Mouse (Mus musculus): Measurements from ENCODE around the gene Adgrf5.

- TF ChIP-seq CHD1 (IDR thresholded peaks at IDR 0.05; ENCODE audit: low read depth, low read length): no peak
- no peak for TF ChIP-seq MXI1 (IDR thresholded peaks at IDR 0.05; ENCODE audit: low read depth, low read length)
- no peak for TF ChIP-seq USF1 (IDR thresholded peaks at IDR 0.05; ENCODE audit: low read depth, low read length)
These were observed 100.3 kb downstream of the Adgrf5 start for GRCm38 (mm10) chr17:43460245-43461181.

Data from CH12.LX (cell line).